Mouse (Mus musculus): ENCODE data around the gene Gm9958.
A peak's percentile ranks its signal among the peaks of the same experiment; 100 is the strongest.

The Gm9958 gene

GRCm38 (mm10) chr5:90367067-90367303 lies at the start of gene Gm9958:
Gm9958 (plus strand) TSS chr5:90367204.
- DNase-seq (ENCODE audit: low spot score in 2 of 2), result peak in 1 of 2 experiments; percentile 4

GRCm38 (mm10) chr5:90331071-90331470 lies 35.9 kb upstream of the Gm9958 start:
- DNase-seq (ENCODE audit: low spot score in 2 of 2), result no peak

GRCm38 (mm10) chr5:90332478-90332877 lies 34.5 kb upstream of the Gm9958 start:
- DNase-seq (ENCODE audit: low spot score in 2 of 2), result no peak

GRCm38 (mm10) chr5:90338177-90339091 lies 28.6 kb upstream of the Gm9958 start:
- no peak for DNase-seq (ENCODE audit: low spot score in 2 of 2)

- DNase-seq (ENCODE audit: low spot score in 2 of 2), result peak in 1 of 2 experiments; percentile 5
Measured at GRCm38 (mm10) chr5:90339129-90339952, 27.7 kb upstream of the Gm9958 start.

GRCm38 (mm10) chr5:90339953-90340343 lies 27.1 kb upstream of the Gm9958 start:
- DNase-seq (ENCODE audit: low spot score in 2 of 2), result no peak

GRCm38 (mm10) chr5:90340847-90341246 lies 26.2 kb upstream of the Gm9958 start:
- no peak for DNase-seq (ENCODE audit: low spot score in 2 of 2)

- no peak for DNase-seq (ENCODE audit: low spot score in 2 of 2)
Measured at GRCm38 (mm10) chr5:90346877-90347276, 20.1 kb upstream of the Gm9958 start.

GRCm38 (mm10) chr5:90353552-90354317 lies 13.3 kb upstream of the Gm9958 start:
- no peak for DNase-seq (ENCODE audit: low spot score in 2 of 2)

- no peak for DNase-seq (ENCODE audit: low spot score in 2 of 2)
Measured at GRCm38 (mm10) chr5:90355824-90356223, 11.2 kb upstream of the Gm9958 start.

GRCm38 (mm10) chr5:90364526-90364925 lies 2.5 kb upstream of the Gm9958 start:
- peak; percentile 45 to 51 for DNase-seq (ENCODE audit: low spot score in 2 of 2)

GRCm38 (mm10) chr5:90365141-90365951 lies 1.7 kb upstream of the Gm9958 start:
- DNase-seq (ENCODE audit: low spot score in 2 of 2), result peak; percentile 55 to 64

- peak; percentile 85 to 86 for DNase-seq (ENCODE audit: low spot score in 2 of 2)
Measured at GRCm38 (mm10) chr5:90366121-90367066, 610 bp upstream of the Gm9958 start, which contains the start of gene Ankrd17. Ankrd17 (minus strand) TSS chr5:90366577.

GRCm38 (mm10) chr5:90370401-90370800 lies 3.4 kb downstream of the Gm9958 start:
- no peak for DNase-seq (ENCODE audit: low spot score in 2 of 2)

- DNase-seq (ENCODE audit: low spot score in 2 of 2), result no peak
Measured at GRCm38 (mm10) chr5:90373708-90374107, 6.7 kb downstream of the Gm9958 start.

- no peak for DNase-seq (ENCODE audit: low spot score in 2 of 2)
Measured at GRCm38 (mm10) chr5:90381458-90381857, 14.5 kb downstream of the Gm9958 start.

- peak in 1 of 2 experiments; percentile 22 for DNase-seq (ENCODE audit: low spot score in 2 of 2)
Measured at GRCm38 (mm10) chr5:90383080-90383479, 16.1 kb downstream of the Gm9958 start.

- DNase-seq (ENCODE audit: low spot score in 2 of 2), result no peak
Measured at GRCm38 (mm10) chr5:90393764-90394163, 26.8 kb downstream of the Gm9958 start.

- no peak for DNase-seq (ENCODE audit: low spot score in 2 of 2)
Measured at GRCm38 (mm10) chr5:90394322-90394721, 27.3 kb downstream of the Gm9958 start.

GRCm38 (mm10) chr5:90396817-90397216 lies 29.8 kb downstream of the Gm9958 start:
- no peak for DNase-seq (ENCODE audit: low spot score in 2 of 2)

Data from thymus, postnatal 10 days (tissue).